Mouse (Mus musculus): Measurements from ENCODE around the gene Psme1.

Gene Psme1

DNA sequence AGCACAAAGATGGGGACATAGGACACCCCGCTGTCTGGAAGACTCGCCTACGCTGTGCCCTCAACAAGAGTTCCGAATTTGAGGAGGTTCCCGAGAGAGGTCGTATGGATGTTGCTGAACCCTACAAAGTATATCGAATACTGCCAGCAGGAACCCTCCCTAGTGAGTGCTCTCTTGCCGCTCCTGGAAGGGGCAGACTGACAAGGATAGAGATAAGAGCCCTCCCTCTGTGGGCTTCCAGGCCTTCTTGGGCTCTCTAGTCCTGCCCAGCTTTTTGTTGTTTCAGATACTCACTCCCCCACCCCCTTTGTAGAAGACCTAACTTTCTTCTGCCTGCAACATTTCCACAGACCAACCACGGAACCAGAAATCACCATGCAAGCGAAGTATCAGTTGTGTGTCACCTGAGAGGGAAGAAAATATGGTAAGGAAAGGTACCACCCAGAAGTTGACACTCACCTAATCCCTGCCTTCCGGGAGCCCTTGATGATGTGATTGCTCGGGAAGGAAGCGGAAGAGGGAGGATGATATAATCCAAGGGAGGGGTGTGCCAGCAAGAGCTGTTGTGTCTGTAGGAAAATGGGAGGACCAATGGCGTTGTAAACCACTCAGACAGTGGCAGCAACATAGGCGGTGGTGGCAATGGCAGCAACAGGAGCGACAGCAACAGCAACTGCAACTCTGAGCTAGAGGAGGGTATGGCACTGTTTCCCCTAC, 28.0 kb downstream of the Psme1 start:
- no peak for TF ChIP-seq GATA4 (IDR thresholded peaks at IDR 0.05; ENCODE audit: insufficient replicate concordance, low read length)

DNA sequence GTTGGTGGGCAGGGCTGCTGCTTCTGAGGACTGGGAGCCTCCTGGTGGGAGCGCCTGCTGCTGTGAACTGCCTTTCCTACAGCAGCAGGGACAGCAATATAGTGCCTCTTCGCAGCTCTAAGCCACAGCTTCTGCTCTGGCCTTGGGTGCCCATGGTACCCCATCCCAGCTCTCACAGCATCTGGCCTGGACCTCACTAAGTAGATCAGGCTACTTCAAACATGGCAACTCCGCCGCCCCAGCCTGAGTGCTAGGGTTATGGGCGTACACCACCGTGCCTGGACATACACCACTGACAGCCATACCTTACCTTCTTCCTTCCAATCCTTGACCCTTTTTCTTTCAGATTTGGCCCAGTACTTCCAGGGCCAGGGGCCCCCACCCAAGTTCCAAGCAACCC, 30.4 kb downstream of the Psme1 start:
- no peak for TF ChIP-seq GATA4 (IDR thresholded peaks at IDR 0.05; ENCODE audit: insufficient replicate concordance, low read length)

DNA sequence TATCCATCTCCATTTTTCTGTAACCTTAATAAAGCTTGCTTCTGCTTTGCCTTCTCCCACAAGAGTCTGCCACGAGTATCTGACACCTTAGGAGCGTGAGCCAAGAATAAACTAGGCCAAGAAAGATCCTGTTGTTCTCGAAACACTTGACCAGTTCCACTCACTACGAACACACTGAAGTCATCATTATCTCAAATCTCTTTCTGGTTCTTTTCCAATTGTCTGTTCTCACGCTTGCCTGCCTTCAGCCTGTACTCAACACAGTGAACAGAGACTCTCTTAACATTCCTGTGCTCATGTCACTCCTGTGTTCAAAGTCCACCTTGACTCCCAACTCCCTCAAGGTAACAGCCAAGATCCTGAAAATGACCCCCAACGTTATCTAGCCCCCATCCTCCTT, 35.4 kb downstream of the Psme1 start:
- no peak for TF ChIP-seq GATA4 (IDR thresholded peaks at IDR 0.05; ENCODE audit: insufficient replicate concordance, low read length)

DNA sequence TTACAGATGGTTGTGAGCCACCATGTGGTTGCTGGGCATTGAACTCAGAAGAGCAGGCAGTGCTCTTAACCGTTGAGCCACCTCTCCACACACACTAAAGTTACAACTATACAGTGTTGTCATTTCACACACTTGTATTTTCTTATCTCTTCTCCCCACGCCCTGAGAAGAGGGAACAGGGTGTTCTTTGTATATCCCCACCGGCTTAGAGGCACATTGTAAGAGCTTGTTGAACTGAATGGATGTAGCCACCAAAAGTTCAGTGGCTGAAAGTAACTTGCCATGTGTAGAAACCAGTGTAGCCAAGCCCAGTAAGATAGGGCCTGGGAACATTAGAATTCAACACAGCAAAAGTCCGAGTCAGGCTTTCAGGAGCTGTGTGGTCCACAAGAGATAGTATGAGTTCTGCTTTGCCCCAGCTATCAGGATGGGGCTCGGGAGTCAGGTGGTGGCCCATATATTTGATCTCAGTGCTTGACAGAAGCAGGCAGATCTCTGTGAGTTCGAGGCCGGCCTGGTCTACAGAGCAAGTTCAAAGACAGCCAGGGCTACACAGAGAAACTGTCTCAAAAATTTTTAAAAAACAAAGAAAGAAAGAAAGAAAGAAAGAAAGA, 36.7 kb downstream of the Psme1 start:
- no peak for TF ChIP-seq GATA4 (IDR thresholded peaks at IDR 0.05; ENCODE audit: insufficient replicate concordance, low read length)

DNA sequence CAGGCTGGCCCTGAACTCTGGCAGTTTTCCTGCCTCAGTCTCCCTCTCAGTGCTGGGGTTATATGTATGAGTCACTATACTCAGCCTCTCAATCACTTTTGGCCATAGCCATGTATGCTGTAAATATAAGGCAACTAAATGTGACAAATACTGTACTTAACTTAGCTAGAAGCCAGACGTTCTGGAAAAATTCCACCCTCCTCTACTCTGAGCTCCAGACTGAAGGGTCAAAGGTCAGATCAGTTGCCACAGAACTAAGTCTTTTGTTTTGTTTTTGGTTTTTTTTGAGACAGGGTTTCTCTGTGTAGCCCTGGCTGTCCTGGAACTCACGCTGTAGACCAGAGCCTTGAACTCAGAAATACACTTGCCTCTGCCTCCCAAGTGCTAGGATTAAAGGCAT, 38.0 kb downstream of the Psme1 start:
- TF ChIP-seq GATA4 (IDR thresholded peaks at IDR 0.05; ENCODE audit: insufficient replicate concordance, low read length) = no peak

DNA sequence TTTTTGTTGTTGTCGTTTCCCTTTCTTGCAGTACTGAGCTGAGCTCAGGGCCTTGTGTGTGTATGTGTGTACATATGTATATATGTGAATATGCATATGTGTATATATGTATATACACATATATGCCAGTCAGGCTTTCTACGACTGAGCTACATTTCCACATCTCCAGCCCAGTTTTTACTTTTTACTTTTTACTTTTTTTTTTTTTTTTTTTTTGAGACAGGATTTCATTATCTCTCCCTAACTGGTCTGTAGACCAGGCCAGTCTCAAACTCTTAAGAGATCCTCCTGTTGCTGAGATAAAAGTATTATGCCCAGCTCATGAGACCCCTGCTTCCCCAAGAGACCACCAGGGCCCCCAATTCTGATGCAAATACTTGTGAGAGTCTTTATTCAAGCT, 38.9 kb downstream of the Psme1 start:
- TF ChIP-seq GATA4 (IDR thresholded peaks at IDR 0.05; ENCODE audit: insufficient replicate concordance, low read length) = no peak

DNA sequence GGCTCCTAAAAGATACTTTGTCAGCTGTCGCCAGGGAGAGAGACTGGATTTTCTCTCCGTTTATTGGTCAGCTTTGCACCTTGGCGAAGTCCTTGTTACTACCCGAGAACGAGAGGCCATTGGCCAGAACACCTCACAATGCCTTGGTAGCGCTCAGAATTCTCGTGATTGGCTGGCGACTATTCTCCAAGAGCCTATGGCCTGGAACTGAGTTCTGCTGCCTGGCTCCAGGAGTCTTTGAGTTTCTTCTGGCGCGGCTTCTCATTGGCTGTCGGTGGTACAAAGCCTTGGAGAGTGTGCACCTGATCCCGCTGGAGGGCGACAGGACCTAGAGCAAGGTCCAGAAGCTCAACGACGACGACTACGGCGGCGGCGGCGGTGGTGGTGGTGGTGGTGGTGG, 39.9 kb downstream of the Psme1 start, which contains the start of gene Rec8:
Gene Rec8 (plus strand): TSS at position 216 of the 400 bp plus-strand sequence.
- no peak for TF ChIP-seq GATA4 (IDR thresholded peaks at IDR 0.05; ENCODE audit: insufficient replicate concordance, low read length)

DNA sequence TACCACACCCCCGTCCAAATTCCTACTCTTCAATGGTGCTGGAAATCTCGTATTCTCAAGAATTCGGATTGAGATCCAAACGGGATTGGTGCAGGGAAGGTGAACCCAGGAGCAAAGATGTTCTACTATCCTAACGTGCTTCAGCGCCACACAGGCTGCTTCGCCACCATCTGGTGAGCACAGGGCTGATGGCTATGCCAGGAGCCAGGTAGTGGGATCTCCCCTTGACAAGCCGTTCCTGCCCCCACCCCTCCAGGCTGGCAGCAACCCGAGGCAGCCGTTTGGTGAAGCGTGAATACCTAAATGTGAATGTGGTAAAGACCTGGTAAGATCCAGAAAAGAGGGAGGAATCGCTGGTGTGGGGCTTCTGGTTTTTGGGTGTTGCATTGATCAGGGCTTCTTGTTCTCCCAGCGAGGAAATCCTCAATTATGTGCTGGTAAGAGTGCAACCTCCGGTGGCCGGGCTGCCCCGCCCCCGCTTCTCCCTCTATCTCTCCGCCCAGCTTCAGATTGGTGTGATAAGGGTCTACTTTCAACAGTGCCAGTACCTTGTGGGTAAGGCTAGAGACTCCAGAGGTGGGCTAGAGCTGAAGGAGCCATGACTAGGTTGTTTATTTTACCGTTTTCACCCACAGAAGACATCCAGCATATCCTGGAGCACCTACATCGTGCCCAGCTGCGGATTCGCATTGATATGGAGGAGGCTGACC, 40.7 kb downstream of the Psme1 start:
- no peak for TF ChIP-seq GATA4 (IDR thresholded peaks at IDR 0.05; ENCODE audit: insufficient replicate concordance, low read length)

DNA sequence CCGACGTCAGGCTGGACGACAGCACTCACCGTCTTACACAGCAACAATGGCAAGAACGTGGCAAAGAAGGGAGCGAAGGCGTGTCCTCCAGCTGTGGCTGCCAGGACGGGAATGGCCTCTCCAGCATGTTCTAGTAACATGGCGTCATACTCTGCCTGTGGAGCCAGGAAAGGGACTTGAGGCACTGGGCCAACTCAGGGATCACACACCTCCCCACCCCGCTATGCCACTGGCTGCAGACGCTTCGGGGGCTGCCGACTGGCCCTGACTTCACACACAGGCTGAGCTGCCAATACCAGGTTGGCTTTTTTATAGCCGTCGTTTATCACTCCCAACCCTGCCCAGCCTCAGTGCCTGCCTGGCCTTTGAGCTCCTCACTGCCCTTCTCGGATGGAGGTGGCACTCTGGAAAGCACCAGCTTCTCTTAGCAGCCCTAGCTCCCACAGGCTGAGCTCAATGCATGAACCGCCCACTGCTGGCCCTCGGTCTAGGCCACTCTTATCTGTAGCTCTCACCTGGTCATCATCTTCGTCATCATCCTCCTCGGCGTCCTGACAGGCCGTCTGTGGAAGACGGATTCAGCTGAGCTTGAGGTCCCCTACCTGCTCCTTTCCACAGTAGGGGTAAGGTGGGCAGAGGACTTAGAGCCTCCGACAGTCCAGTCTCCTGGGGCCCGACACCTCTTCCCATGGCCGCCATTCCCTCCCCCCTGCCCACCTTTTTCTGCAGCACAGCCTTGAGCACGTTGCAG, 50.3 kb downstream of the Psme1 start:
- no peak for TF ChIP-seq GATA4 (IDR thresholded peaks at IDR 0.05; ENCODE audit: insufficient replicate concordance, low read length)

DNA sequence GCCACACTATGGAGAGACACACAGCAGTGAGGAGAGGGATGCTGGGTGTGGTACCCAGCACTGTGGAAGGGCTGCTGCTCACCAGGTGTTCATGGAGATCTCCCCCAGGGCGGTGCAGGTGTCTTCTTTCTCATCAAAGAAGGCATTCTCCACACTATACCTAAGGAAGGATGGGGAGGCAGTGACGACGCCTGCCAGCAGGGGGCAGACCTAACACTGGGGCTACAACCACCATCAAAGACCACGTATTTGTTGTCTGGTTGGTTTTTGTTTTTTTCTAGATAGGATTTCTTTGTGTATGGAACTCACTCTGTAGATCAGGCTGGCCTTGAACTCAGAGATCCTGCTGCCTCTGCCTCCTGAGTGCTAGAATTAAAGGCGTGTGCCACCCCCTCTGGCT, 51.4 kb downstream of the Psme1 start:
- TF ChIP-seq GATA4 (IDR thresholded peaks at IDR 0.05; ENCODE audit: insufficient replicate concordance, low read length) = no peak

Measured in liver, adult (tissue).